Mouse (Mus musculus): ENCODE data around the gene Vmn2r56. TPM values are rescaled to one million over a fixed set of nuclear protein-coding genes. Genes with fewer than 3 reads are reported as not detected.
"Not testable (repeated sequence)": the region's sequence is repeated elsewhere in the genome, so short reads cannot be mapped to it uniquely, and the experiment has no call there.

Gene Vmn2r56
- total and polyA plus RNA-seq, 3 experiments = not detected

DNA sequence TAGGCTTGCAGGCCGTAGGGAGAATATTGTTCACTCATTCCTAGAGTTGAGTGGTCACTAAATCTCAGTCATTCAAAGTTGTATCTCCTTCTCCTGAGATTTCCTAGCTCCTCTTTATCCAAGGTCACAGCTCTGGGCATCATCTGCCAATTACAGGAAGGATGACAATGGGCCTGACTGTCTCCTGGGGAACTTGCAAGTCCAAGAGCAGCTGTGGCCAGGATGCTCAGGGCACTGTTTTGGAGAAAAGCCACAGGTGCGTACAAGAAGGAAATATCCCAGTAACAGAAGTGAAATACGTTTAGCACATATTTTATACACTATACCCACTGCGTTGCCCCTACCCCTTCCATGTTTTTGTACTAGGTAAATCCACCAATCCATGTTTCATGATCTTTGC lies 94.6 kb downstream of the Vmn2r56 start, which contains the start of gene Vmn2r54:
Gene Vmn2r54 (minus strand): TSS at position 101 of the 400 bp plus-strand sequence.
- H3K27ac ChIP-seq (ENCODE audit: control insufficient read depth, low read depth, low read length); H3K79me2 ChIP-seq (ENCODE audit: control insufficient read depth, insufficient read depth, low read length, poor library complexity); H3K9ac ChIP-seq (ENCODE audit: control insufficient read depth, low read depth, low read length, poor library complexity, severe bottlenecking); H3K36me3 ChIP-seq (ENCODE audit: control insufficient read depth in 1 of 2, insufficient read depth in 2 of 2, low read length in 2 of 2); H3K4me1 ChIP-seq (ENCODE audit: control insufficient read depth in 1 of 2, insufficient read depth in 2 of 2, low read length in 2 of 2); DNase-seq (ENCODE audit: low read depth, low spot score); H3K4me3 ChIP-seq (ENCODE audit: control insufficient read depth in 1 of 2, insufficient read depth in 1 of 2, low read depth in 2 of 2, low read length in 2 of 2); H3K9me3 ChIP-seq (replicated peaks; ENCODE audit: insufficient read depth, low read length); H3K27me3 ChIP-seq (ENCODE audit: control insufficient read depth in 1 of 2, insufficient read depth in 2 of 2, low read length in 2 of 2): not testable (repeated sequence)

Other genes with a start within 250 kb of the Vmn2r56 start
- not detected in 2 replicates for gene 2900092C05Rik, start 222.5 kb downstream of the Vmn2r56 start, total RNA-seq (2012; rRNA removed)
- not detected for gene 2900092C05Rik, start 222.5 kb downstream of the Vmn2r56 start, polyA plus RNA-seq (2012; ENCODE audit: insufficient read depth in 1 of 2, insufficient read length in 2 of 2, low read depth in 1 of 2, low replicate concordance in 2 of 2, missing spikeins in 1 of 2)
- gene Vmn2r53, start 126.2 kb downstream of the Vmn2r56 start, total RNA-seq (2012; rRNA removed) = not detected in 2 replicates
- gene Vmn2r53, start 126.2 kb downstream of the Vmn2r56 start, polyA plus RNA-seq (2012; ENCODE audit: insufficient read depth in 1 of 2, insufficient read length in 2 of 2, low read depth in 1 of 2, low replicate concordance in 2 of 2, missing spikeins in 1 of 2) = under 1 TPM in 1 of 2 experiments, not detected in 1; 0.01 TPM
- gene Vmn2r54, start 94.7 kb downstream of the Vmn2r56 start, total RNA-seq (2012; rRNA removed) = not detected in 2 replicates
- not detected for gene Vmn2r54, start 94.7 kb downstream of the Vmn2r56 start, polyA plus RNA-seq (2012; ENCODE audit: insufficient read depth in 1 of 2, insufficient read length in 2 of 2, low read depth in 1 of 2, low replicate concordance in 2 of 2, missing spikeins in 1 of 2)
- not detected in 2 replicates for gene Vmn2r55, start 50.0 kb downstream of the Vmn2r56 start, total RNA-seq (2012; rRNA removed)
- not detected for gene Vmn2r55, start 50.0 kb downstream of the Vmn2r56 start, polyA plus RNA-seq (2012; ENCODE audit: insufficient read depth in 1 of 2, insufficient read length in 2 of 2, low read depth in 1 of 2, low replicate concordance in 2 of 2, missing spikeins in 1 of 2)
- gene Zscan18, start 68.6 kb upstream of the Vmn2r56 start, total RNA-seq (2012; rRNA removed) = not detected in 2 replicates
- under 1 TPM in 1 of 2 experiments, not detected in 1; 0.04 TPM for gene Zscan18, start 68.6 kb upstream of the Vmn2r56 start, polyA plus RNA-seq (2012; ENCODE audit: insufficient read depth in 1 of 2, insufficient read length in 2 of 2, low read depth in 1 of 2, low replicate concordance in 2 of 2, missing spikeins in 1 of 2)
- 2.8 and 3.2 TPM in 2 replicates for gene Zfp329, start 83.9 kb upstream of the Vmn2r56 start, total RNA-seq (2012; rRNA removed)
- gene Zfp329, start 83.9 kb upstream of the Vmn2r56 start, polyA plus RNA-seq (2012; ENCODE audit: insufficient read depth in 1 of 2, insufficient read length in 2 of 2, low read depth in 1 of 2, low replicate concordance in 2 of 2, missing spikeins in 1 of 2) = 1 to 10 TPM in 1 of 2 experiments, not detected in 1; 3.4 TPM
- 27.5 and 28.2 TPM in 2 replicates for gene Zfp110, start 99.8 kb upstream of the Vmn2r56 start, total RNA-seq (2012; rRNA removed)
- gene Zfp110, start 99.8 kb upstream of the Vmn2r56 start, polyA plus RNA-seq (2012; ENCODE audit: insufficient read depth in 1 of 2, insufficient read length in 2 of 2, low read depth in 1 of 2, low replicate concordance in 2 of 2, missing spikeins in 1 of 2) = 10 to 100 TPM; 17.0 to 86.6 TPM
- 1.1 TPM in 2 replicates for gene Zfp128, start 146.2 kb upstream of the Vmn2r56 start, total RNA-seq (2012; rRNA removed)
- 1 to 10 TPM in 1 of 2 experiments, not detected in 1; 1.5 TPM for gene Zfp128, start 146.2 kb upstream of the Vmn2r56 start, polyA plus RNA-seq (2012; ENCODE audit: insufficient read depth in 1 of 2, insufficient read length in 2 of 2, low read depth in 1 of 2, low replicate concordance in 2 of 2, missing spikeins in 1 of 2)
- gene Zscan22, start 162.8 kb upstream of the Vmn2r56 start, total RNA-seq (2012; rRNA removed) = 1.3 and 2.5 TPM in 2 replicates
- 1 to 10 TPM in 1 of 2 experiments, not detected in 1; 7.1 TPM for gene Zscan22, start 162.8 kb upstream of the Vmn2r56 start, polyA plus RNA-seq (2012; ENCODE audit: insufficient read depth in 1 of 2, insufficient read length in 2 of 2, low read depth in 1 of 2, low replicate concordance in 2 of 2, missing spikeins in 1 of 2)
- 3,873 and 4,196 TPM in 2 replicates for gene Rps5, start 187.3 kb upstream of the Vmn2r56 start, total RNA-seq (2012; rRNA removed)
- gene Rps5, start 187.3 kb upstream of the Vmn2r56 start, polyA plus RNA-seq (2012; ENCODE audit: insufficient read depth in 1 of 2, insufficient read length in 2 of 2, low read depth in 1 of 2, low replicate concordance in 2 of 2, missing spikeins in 1 of 2) = 1,000 to 10,000 TPM in 1 of 2 experiments, 100 to 1,000 TPM in 1; 960 to 2,915 TPM
- gene Rnf225, start 192.4 kb upstream of the Vmn2r56 start, total RNA-seq (2012; rRNA removed) = 0.89 and 1.0 TPM in 2 replicates
- 1 to 10 TPM in 1 of 2 experiments, not detected in 1; 2.3 TPM for gene Rnf225, start 192.4 kb upstream of the Vmn2r56 start, polyA plus RNA-seq (2012; ENCODE audit: insufficient read depth in 1 of 2, insufficient read length in 2 of 2, low read depth in 1 of 2, low replicate concordance in 2 of 2, missing spikeins in 1 of 2)
- 5.9 and 9.9 TPM in 2 replicates for gene Zfp324, start 230.8 kb upstream of the Vmn2r56 start, total RNA-seq (2012; rRNA removed)
- 1 to 10 TPM in 1 of 2 experiments, not detected in 1; 5.2 TPM for gene Zfp324, start 230.8 kb upstream of the Vmn2r56 start, polyA plus RNA-seq (2012; ENCODE audit: insufficient read depth in 1 of 2, insufficient read length in 2 of 2, low read depth in 1 of 2, low replicate concordance in 2 of 2, missing spikeins in 1 of 2)
- gene Zfp446, start 242.8 kb upstream of the Vmn2r56 start, total RNA-seq (2012; rRNA removed) = 3.4 TPM in 2 replicates
- gene Zfp446, start 242.8 kb upstream of the Vmn2r56 start, polyA plus RNA-seq (2012; ENCODE audit: insufficient read depth in 1 of 2, insufficient read length in 2 of 2, low read depth in 1 of 2, low replicate concordance in 2 of 2, missing spikeins in 1 of 2) = 1 to 10 TPM in 1 of 2 experiments, not detected in 1; 4.9 TPM